Mouse (Mus musculus): ENCODE results near the gene Loxl1. TPM values are rescaled to one million over a fixed set of nuclear protein-coding genes. Genes with fewer than 3 reads are reported as not detected.

Gene Loxl1
- 36.8 and 37.8 TPM in 2 replicates for polyA plus RNA-seq (2014; fragmentation: Nextera tagmentation; extraction: Ambion mirVana)

DNA sequence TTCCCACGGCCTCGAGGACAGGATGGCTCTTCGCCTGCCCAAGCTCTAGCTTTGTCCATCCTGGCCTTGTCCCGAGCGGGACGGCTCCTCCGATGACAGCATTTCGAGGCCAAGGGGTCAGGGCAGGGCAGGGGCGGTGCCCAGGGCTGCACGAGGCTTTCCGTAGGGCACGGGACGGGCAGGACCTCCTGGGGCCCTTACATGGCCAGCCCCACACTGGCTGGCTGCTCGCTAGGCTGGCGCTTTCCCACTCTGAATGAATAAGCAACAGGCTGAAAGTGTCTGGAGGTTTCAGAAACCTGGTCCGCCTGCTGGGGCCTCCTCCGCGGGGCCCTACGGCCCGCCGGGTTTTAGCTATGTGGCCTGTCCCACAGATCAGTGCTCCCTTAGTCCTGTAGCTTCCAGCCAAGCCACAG, at the start of gene Loxl1:
TSS of gene Loxl1 (minus strand) at position 243 of the 416 bp plus-strand sequence.
- H3K27ac ChIP-seq (ENCODE audit: low read depth, low read length) = peak within 1 kb of the TSS; percentile 74
- peak within 1 kb of the TSS; percentile 67 for H3K4me2 ChIP-seq
- 3% methylated on average over 21 of the region's 21 CpGs for WGBS (ENCODE audit: insufficient replicate concordance)
- peaks cover 6% of the 10 kb centered on the region; the same call in 1 of the 2 replicates for H3K27me3 ChIP-seq (ENCODE audit: control insufficient read depth, insufficient read depth, low read length)
- H3K9me3 ChIP-seq (replicated peaks; ENCODE audit: control insufficient read depth, low read length) = no peaks in the 10 kb centered on the region
- peak within 1 kb of the TSS; percentile 62 for H3K9ac ChIP-seq (ENCODE audit: low read depth, low read length)
- peak; percentile 40 for ATAC-seq (replicated peaks; ENCODE audit: insufficient number of reproducible peaks, low FRiP score, low TSS enrichment)
- peak within 1 kb of the TSS; percentile 55 for H3K4me3 ChIP-seq (ENCODE audit: low read depth, low read length)
- no peaks in the 10 kb centered on the region for H3K36me3 ChIP-seq (ENCODE audit: control insufficient read depth, insufficient read depth, low read length)
- H3K4me1 ChIP-seq (ENCODE audit: control insufficient read depth, insufficient read depth, low read length) = peaks cover 47% of the 10 kb centered on the region

DNA sequence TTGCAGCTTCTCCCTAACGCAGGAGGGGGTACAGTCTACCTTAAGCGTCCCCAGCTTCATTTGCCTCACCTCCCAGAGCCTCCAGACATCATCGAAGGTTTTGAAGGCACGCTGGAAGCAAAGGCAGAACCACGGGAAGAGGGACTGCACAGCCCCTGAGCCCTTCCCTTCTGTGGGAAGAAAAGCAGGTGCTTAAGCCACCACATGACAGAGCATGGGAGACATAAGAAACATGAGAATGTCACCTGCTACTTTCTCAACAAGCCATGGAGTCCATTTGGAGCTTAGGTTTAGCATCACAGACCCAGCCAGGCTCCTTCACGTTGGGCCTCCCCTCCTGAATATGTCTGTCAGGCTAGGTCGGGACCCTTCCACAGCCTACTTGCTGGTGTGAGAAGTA, 49.0 kb upstream of the Loxl1 start:
- no peak for ATAC-seq (replicated peaks; ENCODE audit: insufficient number of reproducible peaks, low FRiP score, low TSS enrichment)
- no peak overlapping the region for H3K9ac ChIP-seq (ENCODE audit: low read depth, low read length)

DNA sequence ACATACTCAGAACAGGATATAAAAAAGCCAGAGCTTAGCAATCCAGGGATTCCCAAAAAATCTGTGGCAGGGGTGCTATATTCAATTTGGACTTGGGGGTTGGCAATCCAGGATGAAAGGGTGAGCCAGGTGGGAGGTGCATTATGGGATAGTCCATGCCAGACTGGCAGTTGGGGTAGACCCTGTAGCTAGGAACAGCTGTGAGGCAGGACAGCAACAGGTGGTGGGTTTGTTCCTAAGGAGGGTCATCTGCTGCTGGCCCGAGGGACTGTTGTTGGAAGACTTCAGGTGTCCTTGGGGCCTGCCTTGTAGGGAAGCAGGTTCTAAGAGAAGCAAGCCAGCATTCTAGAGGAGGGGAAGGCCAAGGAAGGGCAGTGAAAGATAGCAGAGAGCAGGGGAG, 48.4 kb upstream of the Loxl1 start:
- no peaks in the 10 kb centered on the region for H3K36me3 ChIP-seq (ENCODE audit: control insufficient read depth, insufficient read depth, low read length)
- H3K4me2 ChIP-seq = no peak overlapping the region
- WGBS (ENCODE audit: insufficient replicate concordance) = 86% methylated on average over 1 of the region's 1 CpGs
- no peak overlapping the region for H3K9ac ChIP-seq (ENCODE audit: low read depth, low read length)
- H3K27me3 ChIP-seq (ENCODE audit: control insufficient read depth, insufficient read depth, low read length) = no peaks in the 10 kb centered on the region
- no peak overlapping the region for H3K4me3 ChIP-seq (ENCODE audit: low read depth, low read length)
- no peaks in the 10 kb centered on the region for H3K4me1 ChIP-seq (ENCODE audit: control insufficient read depth, insufficient read depth, low read length)
- no peak for ATAC-seq (replicated peaks; ENCODE audit: insufficient number of reproducible peaks, low FRiP score, low TSS enrichment)
- no peak overlapping the region for H3K27ac ChIP-seq (ENCODE audit: low read depth, low read length)
- no peaks in the 10 kb centered on the region for H3K9me3 ChIP-seq (replicated peaks; ENCODE audit: control insufficient read depth, low read length)

More for the DNA sequence above, 49.0 kb upstream of the Loxl1 start:
- Histone ChIP-seq H3K4me3 (ENCODE audit: low read depth, low read length) (no peak overlapping the region), H3K27me3 (ENCODE audit: control insufficient read depth, insufficient read depth, low read length) (no peaks in the 10 kb centered on the region), H3K36me3 (ENCODE audit: control insufficient read depth, insufficient read depth, low read length) (no peaks in the 10 kb centered on the region), H3K27ac (ENCODE audit: low read depth, low read length) (no peak overlapping the region), H3K9me3 (replicated peaks; ENCODE audit: control insufficient read depth, low read length) (no peaks in the 10 kb centered on the region), H3K4me2 (no peak overlapping the region), H3K4me1 (ENCODE audit: control insufficient read depth, insufficient read depth, low read length) (no peaks in the 10 kb centered on the region)
- 75% methylated on average over 7 of the region's 7 CpGs for WGBS (ENCODE audit: insufficient replicate concordance)

DNA sequence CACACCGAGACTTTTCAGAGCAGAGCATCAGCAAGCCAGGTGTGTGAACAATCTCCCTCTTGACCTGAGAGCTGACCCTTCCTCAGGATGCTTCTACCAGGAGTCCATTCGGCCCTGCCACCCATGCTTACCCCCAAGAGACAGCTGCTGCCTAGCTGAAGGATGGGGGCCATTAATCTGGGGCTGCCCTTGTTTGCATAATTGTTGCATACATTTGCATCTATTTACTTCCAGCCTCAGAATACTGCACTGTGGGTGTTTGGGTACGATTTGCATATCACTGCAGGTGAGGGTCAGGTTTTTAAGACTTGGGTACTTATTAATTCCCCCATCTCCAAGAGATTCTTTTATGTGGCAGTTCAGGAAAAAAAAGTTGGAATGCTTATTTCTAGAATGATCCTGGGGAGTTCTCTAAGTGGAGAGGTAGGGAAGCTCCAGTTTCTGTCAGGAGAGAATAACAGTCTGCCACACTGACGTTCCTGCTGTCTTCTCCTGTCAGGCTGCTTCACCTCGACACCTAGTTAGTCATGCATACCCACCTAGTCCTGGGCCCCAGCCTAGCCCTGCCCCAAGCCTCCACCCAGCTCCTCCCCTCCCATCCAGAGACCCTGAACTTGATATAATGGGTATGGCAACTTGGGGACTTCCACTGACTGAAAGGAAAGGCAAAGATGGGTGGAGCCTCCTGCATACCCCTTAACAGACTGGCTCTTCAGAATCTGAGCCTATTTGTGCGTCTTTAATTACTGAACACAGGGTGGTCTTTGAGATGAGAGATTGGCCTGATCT, 42.5 kb upstream of the Loxl1 start:
- Histone ChIP-seq H3K27ac (ENCODE audit: low read depth, low read length) (no peak overlapping the region), H3K9me3 (replicated peaks; ENCODE audit: control insufficient read depth, low read length) (no peaks in the 10 kb centered on the region), H3K4me2 (no peak overlapping the region), H3K36me3 (ENCODE audit: control insufficient read depth, insufficient read depth, low read length) (no peaks in the 10 kb centered on the region), H3K4me1 (ENCODE audit: control insufficient read depth, insufficient read depth, low read length) (no peaks in the 10 kb centered on the region), H3K27me3 (ENCODE audit: control insufficient read depth, insufficient read depth, low read length) (no peaks in the 10 kb centered on the region; the same call in 1 of the 2 replicates), H3K4me3 (ENCODE audit: low read depth, low read length) (no peak overlapping the region), H3K9ac (ENCODE audit: low read depth, low read length) (no peak overlapping the region)
- no peak for ATAC-seq (replicated peaks; ENCODE audit: insufficient number of reproducible peaks, low FRiP score, low TSS enrichment)
- WGBS (ENCODE audit: insufficient replicate concordance) = 22% methylated on average over 6 of the region's 6 CpGs

DNA sequence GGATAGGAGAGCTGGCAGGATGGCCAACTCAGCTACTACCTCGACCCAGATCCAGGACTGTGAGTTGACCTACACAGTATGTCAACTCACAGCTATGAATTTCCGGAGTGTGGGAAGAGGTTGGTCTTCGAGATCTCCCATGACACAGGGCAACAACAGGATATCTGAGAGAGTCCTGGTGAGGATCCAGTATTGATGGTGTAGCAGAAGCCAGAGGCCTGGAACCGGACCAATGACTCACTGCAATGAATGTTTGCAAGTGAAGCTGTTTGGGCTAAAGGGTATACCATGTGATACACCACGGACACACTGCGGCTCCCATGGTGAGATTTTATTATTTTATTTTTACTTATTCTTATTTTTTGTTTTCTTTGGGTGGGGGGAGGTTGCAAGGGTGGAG, 41.7 kb upstream of the Loxl1 start:
- no peak overlapping the region for H3K4me3 ChIP-seq (ENCODE audit: low read depth, low read length)
- no peaks in the 10 kb centered on the region for H3K4me1 ChIP-seq (ENCODE audit: control insufficient read depth, insufficient read depth, low read length)
- WGBS (ENCODE audit: insufficient replicate concordance) = 79% methylated on average over 6 of the region's 6 CpGs
- H3K27ac ChIP-seq (ENCODE audit: low read depth, low read length) = no peak overlapping the region
- no peak overlapping the region for H3K9ac ChIP-seq (ENCODE audit: low read depth, low read length)
- no peaks in the 10 kb centered on the region for H3K36me3 ChIP-seq (ENCODE audit: control insufficient read depth, insufficient read depth, low read length)
- no peaks in the 10 kb centered on the region for H3K9me3 ChIP-seq (replicated peaks; ENCODE audit: control insufficient read depth, low read length)
- H3K4me2 ChIP-seq = no peak overlapping the region
- H3K27me3 ChIP-seq (ENCODE audit: control insufficient read depth, insufficient read depth, low read length) = no peaks in the 10 kb centered on the region; the same call in 1 of the 2 replicates
- ATAC-seq (replicated peaks; ENCODE audit: insufficient number of reproducible peaks, low FRiP score, low TSS enrichment) = no peak

DNA sequence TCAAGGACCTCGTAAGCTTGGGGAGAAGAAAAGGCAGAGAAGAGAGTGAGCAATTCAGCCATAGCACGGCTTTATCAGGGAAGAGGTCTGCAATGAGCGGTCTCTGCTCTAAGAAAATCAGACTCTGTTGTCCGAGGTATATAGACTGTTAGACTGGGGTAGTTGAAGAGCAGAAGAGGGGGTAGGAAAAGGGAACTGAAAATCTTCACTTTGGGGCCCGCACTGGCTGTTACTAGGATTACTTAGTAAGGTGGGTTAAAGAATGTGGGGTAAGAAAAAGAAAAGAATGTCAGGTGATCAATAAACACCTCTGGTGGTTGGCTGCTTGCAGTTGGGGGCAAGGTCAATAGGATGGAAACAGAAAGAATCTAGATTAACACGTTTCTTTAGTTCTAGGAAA, 40.2 kb upstream of the Loxl1 start:
- Histone ChIP-seq H3K27ac (ENCODE audit: low read depth, low read length) (no peak overlapping the region), H3K4me1 (ENCODE audit: control insufficient read depth, insufficient read depth, low read length) (no peaks in the 10 kb centered on the region), H3K36me3 (ENCODE audit: control insufficient read depth, insufficient read depth, low read length) (no peaks in the 10 kb centered on the region), H3K9me3 (replicated peaks; ENCODE audit: control insufficient read depth, low read length) (no peaks in the 10 kb centered on the region), H3K27me3 (ENCODE audit: control insufficient read depth, insufficient read depth, low read length) (no peaks in the 10 kb centered on the region; the same call in 1 of the 2 replicates), H3K4me3 (ENCODE audit: low read depth, low read length) (no peak overlapping the region), H3K9ac (ENCODE audit: low read depth, low read length) (no peak overlapping the region), H3K4me2 (no peak overlapping the region)
- 81% methylated on average over 6 of the region's 6 CpGs for WGBS (ENCODE audit: insufficient replicate concordance)
- ATAC-seq (replicated peaks; ENCODE audit: insufficient number of reproducible peaks, low FRiP score, low TSS enrichment) = no peak

DNA sequence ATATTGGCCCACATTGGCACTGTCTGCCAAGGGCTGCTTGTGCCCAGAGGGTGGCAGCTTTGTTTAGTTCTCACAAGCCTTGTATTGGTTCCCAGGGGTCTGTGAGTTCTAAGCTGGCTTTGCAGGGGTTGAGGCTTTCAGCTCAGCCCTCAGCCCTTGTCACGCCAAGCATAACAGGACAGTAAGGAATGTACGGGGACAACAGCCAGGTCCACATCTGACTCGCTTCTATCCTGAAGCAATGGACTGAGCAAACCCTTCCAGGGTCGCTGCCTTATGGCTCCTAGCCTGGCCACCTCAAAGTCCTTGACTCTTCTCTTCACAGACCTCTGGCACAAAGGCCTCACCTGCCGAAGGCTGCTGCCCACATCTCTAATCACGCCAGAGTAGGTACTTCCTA, 34.8 kb upstream of the Loxl1 start:
- no peak for ATAC-seq (replicated peaks; ENCODE audit: insufficient number of reproducible peaks, low FRiP score, low TSS enrichment)

DNA sequence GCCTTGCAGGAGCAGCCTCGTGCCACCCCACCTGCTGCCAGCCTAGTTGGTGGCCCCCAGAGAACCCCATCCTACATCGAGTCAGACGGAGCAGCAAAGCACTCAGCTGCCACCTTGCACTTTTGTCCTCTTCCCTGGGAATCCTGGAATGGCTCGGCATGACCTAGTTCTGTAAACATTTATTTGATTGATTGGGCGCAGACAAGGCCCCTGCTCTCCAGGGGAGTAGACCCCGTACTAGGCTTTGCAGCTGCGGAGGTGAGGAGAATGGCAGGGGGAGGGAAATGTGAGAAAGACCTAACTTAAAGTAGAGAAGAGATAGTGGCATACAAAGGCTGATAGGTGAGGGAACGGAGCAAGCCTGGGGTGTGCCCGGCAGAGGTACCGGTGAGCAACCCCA, 33.5 kb upstream of the Loxl1 start:
- no peak overlapping the region for H3K27ac ChIP-seq (ENCODE audit: low read depth, low read length)
- WGBS (ENCODE audit: insufficient replicate concordance) = 26% methylated on average over 10 of the region's 10 CpGs
- ATAC-seq (replicated peaks; ENCODE audit: insufficient number of reproducible peaks, low FRiP score, low TSS enrichment) = no peak

More for the DNA sequence above, 34.8 kb upstream of the Loxl1 start:
- no peak overlapping the region for H3K27ac ChIP-seq (ENCODE audit: low read depth, low read length)
- H3K9ac ChIP-seq (ENCODE audit: low read depth, low read length) = no peak overlapping the region
- peaks cover 3% of the 10 kb centered on the region; the same call in 1 of the 2 replicates for H3K4me1 ChIP-seq (ENCODE audit: control insufficient read depth, insufficient read depth, low read length)
- no peak overlapping the region for H3K4me3 ChIP-seq (ENCODE audit: low read depth, low read length)
- no peaks in the 10 kb centered on the region for H3K9me3 ChIP-seq (replicated peaks; ENCODE audit: control insufficient read depth, low read length)
- H3K27me3 ChIP-seq (ENCODE audit: control insufficient read depth, insufficient read depth, low read length) = peaks cover 3% of the 10 kb centered on the region; the same call in 1 of the 2 replicates
- WGBS (ENCODE audit: insufficient replicate concordance) = 77% methylated on average over 6 of the region's 6 CpGs
- H3K4me2 ChIP-seq = no peak overlapping the region
- no peaks in the 10 kb centered on the region for H3K36me3 ChIP-seq (ENCODE audit: control insufficient read depth, insufficient read depth, low read length)

More for the DNA sequence above, 33.5 kb upstream of the Loxl1 start:
- no peaks in the 10 kb centered on the region for H3K9me3 ChIP-seq (replicated peaks; ENCODE audit: control insufficient read depth, low read length)
- H3K4me2 ChIP-seq = no peak overlapping the region
- no peak overlapping the region for H3K4me3 ChIP-seq (ENCODE audit: low read depth, low read length)
- peaks cover 3% of the 10 kb centered on the region; the same call in 1 of the 2 replicates for H3K27me3 ChIP-seq (ENCODE audit: control insufficient read depth, insufficient read depth, low read length)
- H3K9ac ChIP-seq (ENCODE audit: low read depth, low read length) = no peak overlapping the region
- H3K4me1 ChIP-seq (ENCODE audit: control insufficient read depth, insufficient read depth, low read length) = peaks cover 3% of the 10 kb centered on the region; the same call in 1 of the 2 replicates
- no peaks in the 10 kb centered on the region for H3K36me3 ChIP-seq (ENCODE audit: control insufficient read depth, insufficient read depth, low read length)

All from heart, embryonic 11.5 days (tissue).